Mouse (Mus musculus) bone marrow, adult 2 months (tissue): Measurements from ENCODE around the gene Traip.

Source experiments
- CTCF ChIP-seq: fragments of 200-500 bp; IDR thresholded peaks from 2 replicates; pipeline ENCODE4 v1.5.1; 2011; ENCODE audit warnings: low read length, control low read depth; ENCODE audit not compliant: control insufficient read depth, insufficient read depth
- POLR2A ChIP-seq: fragments of 200-500 bp; IDR thresholded peaks from 2 replicates; pipeline ENCODE4 v1.6.1; 2011; ENCODE audit warnings: low read depth, mild to moderate bottlenecking, control low read depth, low read length, borderline replicate concordance; ENCODE audit not compliant: control insufficient read depth

GRCm38 (mm10) chr9:107992197-107992596, 42.3 kb downstream of the Traip start, which contains the start of gene Cdhr4:
- TF ChIP-seq POLR2A, result no peak
- TF ChIP-seq CTCF, result no peak
